In the genomic region with DNA sequence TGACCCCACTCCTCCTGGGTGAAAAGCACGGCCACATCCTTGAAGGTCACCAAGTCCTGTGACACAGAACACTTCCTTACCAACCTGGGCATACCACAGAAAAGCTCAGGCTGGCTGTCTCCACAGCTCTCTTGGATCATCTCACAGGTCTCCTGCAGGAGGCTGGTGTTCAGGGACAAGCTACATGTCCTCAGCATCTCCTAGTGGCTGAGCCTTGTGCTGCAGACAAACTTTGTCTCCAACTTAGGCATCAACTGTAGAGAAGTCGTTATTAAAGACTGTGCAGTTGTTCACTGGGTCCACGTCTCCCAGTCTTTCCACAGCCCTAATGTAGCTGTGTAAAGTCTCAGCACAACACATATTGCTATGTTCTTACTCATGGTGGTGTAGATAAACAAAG, we compare ENCODE assay signal across 22 mouse cellular contexts. TPM values are rescaled to one million over a fixed set of nuclear protein-coding genes. Genes with fewer than 3 reads are reported as not detected.
A peak's percentile ranks its signal among the peaks of the same experiment; 100 is the strongest.
DNase-seq lines count a peak whose midpoint lies in the region; ATAC-seq and TF ChIP-seq lines count a peak whose summit lies in the region.
"Had no signal": no experiment of that assay in that cellular context is flagged by ENCODE, and none has a peak within 500 bp of the region (broad histone marks: within the 10 kb centered on the region; RNA-seq: fewer than 3 reads in every experiment).

No protein-coding gene starts in this region.

- WGBS in kidney, adult 2 months, result 75% methylated on average over 3 of the region's 3 CpGs
- 82% methylated on average over 3 of the region's 3 CpGs for WGBS in kidney, embryonic 14.5 days

- ATAC-seq in kidney, embryonic 14.5 days (ENCODE audit: low FRiP score, low TSS enrichment), result no peak
- ATAC-seq: inflammation-experienced regulatory T-cells, adult 6 months had no signal

- no peaks in the 10 kb centered on the region for H3K27me3 ChIP-seq in kidney, adult 2 months (replicated peaks; ENCODE audit: control insufficient read depth, insufficient read depth, low read length)
- H3K27me3 ChIP-seq in kidney, embryonic 14.5 days (ENCODE audit: control insufficient read depth, insufficient read depth, low read length), result no peaks in the 10 kb centered on the region
- H3K27me3 ChIP-seq: forebrain, embryonic 12.5 days; limb, embryonic 13.5 days; liver, embryonic 15.5 days; neural tube, embryonic 12.5 days had no signal

- DNase-seq in kidney, adult 2 months, result no peak
- DNase-seq in thymus, postnatal 0 days (ENCODE audit: low spot score), result peak; percentile 9
- DNase-seq in thymus, postnatal 10 days (ENCODE audit: low spot score in 2 of 2), result no peak
- peak; percentile 1 for DNase-seq in induced T-regulatory cell, adult 2 months (ENCODE audit: low read depth)
- DNase-seq in adrenal gland, adult (ENCODE audit: inconsistent age in 2 of 2, low spot score in 1 of 2), result no peak
- DNase-seq in ovary, postnatal 14 days (ENCODE audit: low spot score), result no peak
- DNase-seq: adrenal gland, postnatal 36 days; cerebellum, postnatal 25 days; gastrocnemius, postnatal 36 days; heart, postnatal 36 days; kidney, postnatal 14 days; layer of hippocampus, adult 9-11 months; lung, postnatal 14 days; right cerebral cortex, postnatal 14 days had no signal

- no peak overlapping the region for H3K4me2 ChIP-seq in kidney, embryonic 14.5 days (replicated peaks; ENCODE audit: low read depth, low read length)
- H3K4me2 ChIP-seq: forebrain, embryonic 12.5 days; heart, embryonic 11.5 days; limb, embryonic 13.5 days; liver, embryonic 15.5 days; neural tube, embryonic 12.5 days had no signal

- H3K27ac ChIP-seq in kidney, adult 2 months (ENCODE audit: insufficient read depth, low read depth, low read length), result no peak overlapping the region
- no peak overlapping the region for H3K27ac ChIP-seq in kidney, embryonic 14.5 days (ENCODE audit: low read depth, low read length)
- H3K27ac ChIP-seq: forebrain, embryonic 12.5 days; limb, embryonic 13.5 days; liver, embryonic 15.5 days; neural tube, embryonic 12.5 days had no signal

- 0 out of 2 replicates have a peak, but pooled peaks have one; percentile 10 for TF ChIP-seq CTCF in kidney, adult 2 months (conservative IDR thresholded peaks at IDR 0.05; ENCODE audit: insufficient read depth, insufficient read length, low read depth, low read length)

- no peaks in the 10 kb centered on the region for H3K4me1 ChIP-seq in kidney, adult 2 months (ENCODE audit: control insufficient read depth, insufficient read depth, low read length)
- peaks cover 5% of the 10 kb centered on the region; the same call in 1 of the 2 replicates for H3K4me1 ChIP-seq in kidney, embryonic 14.5 days (ENCODE audit: control insufficient read depth, insufficient read depth, low read length)
- H3K4me1 ChIP-seq: liver, embryonic 15.5 days had no signal

- no peak overlapping the region for H3K4me3 ChIP-seq in kidney, adult 2 months (ENCODE audit: insufficient read depth, low read depth, low read length)
- H3K4me3 ChIP-seq in kidney, embryonic 14.5 days (ENCODE audit: low read length), result no peak overlapping the region
- H3K4me3 ChIP-seq: forebrain, embryonic 12.5 days; limb, embryonic 13.5 days; liver, embryonic 15.5 days; neural tube, embryonic 12.5 days had no signal

- no peaks in the 10 kb centered on the region for H3K9me3 ChIP-seq in kidney, embryonic 14.5 days (ENCODE audit: control insufficient read depth, low read length)
- H3K9me3 ChIP-seq: forebrain, embryonic 12.5 days; limb, embryonic 13.5 days; liver, embryonic 15.5 days; neural tube, embryonic 12.5 days had no signal

- peaks cover 3% of the 10 kb centered on the region; the same call in 1 of the 2 replicates for H3K36me3 ChIP-seq in kidney, adult 2 months (ENCODE audit: control insufficient read depth, insufficient read depth, low read length)
- peaks cover 20% of the 10 kb centered on the region; the same call in 1 of the 2 replicates for H3K36me3 ChIP-seq in kidney, embryonic 14.5 days (ENCODE audit: control insufficient read depth, insufficient read depth, low read length)
- H3K36me3 ChIP-seq: liver, embryonic 15.5 days had no signal

- TF ChIP-seq POLR2A in kidney, adult 2 months (IDR thresholded peaks at IDR 0.05; ENCODE audit: low read depth, low read length), result no peak

- H3K9ac ChIP-seq in kidney, embryonic 14.5 days (ENCODE audit: low read depth, low read length), result no peak overlapping the region
- H3K9ac ChIP-seq: forebrain, embryonic 12.5 days; limb, embryonic 13.5 days; liver, embryonic 15.5 days; neural tube, embryonic 12.5 days had no signal

RNA-seq across cellular contexts. Expression of gene Zfp454, which starts 3.7 kb away (rescaled TPM):
- 0.92 and 0.99 TPM in 2 replicates for polyA plus RNA-seq in kidney, adult 2 months (2012; rRNA removed)
- polyA plus RNA-seq in kidney, embryonic 14.5 days (2014; fragmentation: Nextera tagmentation; extraction: Ambion mirVana), result 8.3 and 9.5 TPM in 2 replicates
- 0.35 and 0.53 TPM in 2 replicates for polyA plus RNA-seq in thymus, postnatal 0 days (2015; fragmentation: Nextera tagmentation; extraction: Ambion mirVana)
- polyA plus RNA-seq: inflammation-experienced regulatory T-cells, adult 6 months; spleen, adult 2 months had no signal

RNA-seq across cellular contexts. Expression of gene Zfp2, which starts 32.2 kb away (rescaled TPM):
- 2.6 and 2.7 TPM in 2 replicates for polyA plus RNA-seq in kidney, adult 2 months (2012; rRNA removed)
- polyA plus RNA-seq in kidney, embryonic 14.5 days (2014; fragmentation: Nextera tagmentation; extraction: Ambion mirVana), result 11.1 and 17.4 TPM in 2 replicates
- 3.7 and 4.6 TPM in 2 replicates for polyA plus RNA-seq in thymus, postnatal 0 days (2015; fragmentation: Nextera tagmentation; extraction: Ambion mirVana)

RNA-seq across cellular contexts. Expression of gene Grm6, which starts 33.3 kb away (rescaled TPM):
- polyA plus RNA-seq in kidney, adult 2 months (2012; rRNA removed), result 0.03 TPM in 1 of 2 replicates, not detected in the other
- polyA plus RNA-seq in kidney, embryonic 14.5 days (2014; fragmentation: Nextera tagmentation; extraction: Ambion mirVana), result not detected in 2 replicates
- 0.17 and 0.36 TPM in 2 replicates for polyA plus RNA-seq in thymus, postnatal 0 days (2015; fragmentation: Nextera tagmentation; extraction: Ambion mirVana)
- polyA plus RNA-seq: forebrain, embryonic 12.5 days; inflammation-experienced regulatory T-cells, adult 6 months; limb, embryonic 13.5 days had no signal

RNA-seq across cellular contexts. Expression of gene Zfp879, which starts 42.4 kb away (rescaled TPM):
- polyA plus RNA-seq in kidney, adult 2 months (2012; rRNA removed), result 0.58 and 0.64 TPM in 2 replicates
- 0.31 and 0.76 TPM in 2 replicates for polyA plus RNA-seq in kidney, embryonic 14.5 days (2014; fragmentation: Nextera tagmentation; extraction: Ambion mirVana)
- 0.29 and 0.49 TPM in 2 replicates for polyA plus RNA-seq in thymus, postnatal 0 days (2015; fragmentation: Nextera tagmentation; extraction: Ambion mirVana)
- polyA plus RNA-seq: inflammation-experienced regulatory T-cells, adult 6 months had no signal

RNA-seq across cellular contexts. Expression of gene Zfp354b, which starts 47.7 kb away (rescaled TPM):
- 0.49 and 0.75 TPM in 2 replicates for polyA plus RNA-seq in kidney, adult 2 months (2012; rRNA removed)
- 1.2 and 1.7 TPM in 2 replicates for polyA plus RNA-seq in kidney, embryonic 14.5 days (2014; fragmentation: Nextera tagmentation; extraction: Ambion mirVana)
- polyA plus RNA-seq in thymus, postnatal 0 days (2015; fragmentation: Nextera tagmentation; extraction: Ambion mirVana), result 0.27 and 0.33 TPM in 2 replicates
- polyA plus RNA-seq: inflammation-experienced regulatory T-cells, adult 6 months; spleen, adult 2 months had no signal

Comparison
In these comparisons a context has a peak if more than half of its experiments do, and no peak if none do; other contexts are left out.
1. DNase-seq: peak in thymus, postnatal 0 days (single experiment) and induced T-regulatory cell, adult 2 months (single experiment); none in kidney, adult 2 months (single experiment), thymus, postnatal 10 days (0 of 2), adrenal gland, adult (0 of 2) and ovary, postnatal 14 days (single experiment).